Mouse (Mus musculus) heart, embryonic 13.5 days (tissue): ENCODE measurements around the gene Atp11c. TPM values are rescaled to one million over a fixed set of nuclear protein-coding genes. Genes with fewer than 3 reads are reported as not detected.
A peak's percentile ranks its signal among the peaks of the same experiment; 100 is the strongest.

Experiments used
- ATAC-seq: fragments of 200-750 bp; cut with Nextera tagmentation; 2 replicates; pipeline ENCODE4 v1.8.0; 2017; ENCODE audit warnings: moderate TSS enrichment; ENCODE audit not compliant: insufficient number of reproducible peaks, low FRiP score, low TSS enrichment; ENCODE audit errors: extremely low read depth
- H3K27ac ChIP-seq: fragments of 300-500 bp; sonication (generic); replicated peaks from 2 replicates; pipeline ENCODE4 v1.5.1; 2015; ENCODE audit warnings: moderate library complexity, mild to moderate bottlenecking, inconsistent platforms
- H3K27me3 ChIP-seq: fragments of 300-500 bp; sonication (generic); replicated peaks from 2 replicates; pipeline ENCODE4 v1.6.1; 2015; ENCODE audit warnings: mild to moderate bottlenecking, inconsistent platforms
- H3K36me3 ChIP-seq: fragments of 300-500 bp; sonication (generic); 2 replicates; pipeline ENCODE4 v1.6.1; 2015; ENCODE audit warnings: mild to moderate bottlenecking, inconsistent platforms
- H3K4me1 ChIP-seq: fragments of 300-500 bp; sonication (generic); 2 replicates; pipeline ENCODE4 v1.6.1; 2015; ENCODE audit warnings: inconsistent platforms
- H3K4me2 ChIP-seq: fragments of 300-500 bp; sonication (generic); 2 replicates; pipeline ENCODE4 v1.6.1; 2015; ENCODE audit warnings: inconsistent platforms, mild to moderate bottlenecking, moderate library complexity
- H3K4me3 ChIP-seq: fragments of 300-500 bp; sonication (generic); 2 replicates; pipeline ENCODE4 v1.5.1; 2015; ENCODE audit warnings: moderate library complexity, mild to moderate bottlenecking, inconsistent platforms
- H3K9ac ChIP-seq: fragments of 300-500 bp; sonication (generic); 2 replicates; pipeline ENCODE4 v1.6.1; 2015; ENCODE audit warnings: inconsistent platforms, mild to moderate bottlenecking, moderate library complexity
- H3K9me3 ChIP-seq: fragments of 300-500 bp; sonication (generic); 2 replicates; pipeline ENCODE4 v1.6.1; 2016; ENCODE audit warnings: inconsistent platforms
- WGBS: fragments of 180-500 bp; shearing (Covaris S2); methylation state at CpG from one replicate; pipeline ENCODE4 v1.1.7; 2015; ENCODE audit warnings: mixed read lengths; 5-methylcytosine and 5-hydroxymethylcytosine counted together
- polyA plus RNA-seq: library from polyadenylated mRNA; unstranded; fragments of >200 nt; fragmentation: Nextera tagmentation; extraction: Ambion mirVana; gene quantifications from 2 replicates; pipeline ENCODE4 v1.2.1, GENCODE M21; 2015

The Atp11c gene
- polyA plus RNA-seq, 1 experiment from 2014 or later = 4.0 TPM

- no peaks in the 10 kb centered on the region for H3K36me3 ChIP-seq
- no peaks in the 10 kb centered on the region for H3K27me3 ChIP-seq
- no peak overlapping the region for H3K27ac ChIP-seq
- no peak for ATAC-seq
- no peak overlapping the region for H3K9ac ChIP-seq
- H3K4me2 ChIP-seq = no peak overlapping the region
- H3K4me3 ChIP-seq = no peak overlapping the region
- H3K9me3 ChIP-seq = no peaks in the 10 kb centered on the region
- H3K4me1 ChIP-seq = no peaks in the 10 kb centered on the region
These were observed 88.5 kb downstream of the Atp11c start for GRCm38 (mm10) chrX:60503995-60504394.

- H3K27me3 ChIP-seq = no peaks in the 10 kb centered on the region
- no peak overlapping the region for H3K9ac ChIP-seq
- H3K4me1 ChIP-seq = no peaks in the 10 kb centered on the region
- 67% methylated on average over 1 of the region's 1 CpGs for WGBS
- no peak overlapping the region for H3K4me2 ChIP-seq
- no peaks in the 10 kb centered on the region for H3K36me3 ChIP-seq
- H3K4me3 ChIP-seq = no peak overlapping the region
- no peaks in the 10 kb centered on the region for H3K9me3 ChIP-seq
- no peak for ATAC-seq
- no peak overlapping the region for H3K27ac ChIP-seq
These were observed 94.7 kb downstream of the Atp11c start for GRCm38 (mm10) chrX:60497750-60498149.

GRCm38 (mm10) chrX:60495308-60495707, 97.2 kb downstream of the Atp11c start:
- no peak for ATAC-seq
- H3K4me3 ChIP-seq = no peak overlapping the region
- H3K27ac ChIP-seq = no peak overlapping the region
- H3K4me1 ChIP-seq = no peaks in the 10 kb centered on the region
- H3K9ac ChIP-seq = no peak overlapping the region
- H3K4me2 ChIP-seq = no peak overlapping the region
- H3K36me3 ChIP-seq = no peaks in the 10 kb centered on the region
- H3K27me3 ChIP-seq = no peaks in the 10 kb centered on the region
- no peaks in the 10 kb centered on the region for H3K9me3 ChIP-seq

DNA sequence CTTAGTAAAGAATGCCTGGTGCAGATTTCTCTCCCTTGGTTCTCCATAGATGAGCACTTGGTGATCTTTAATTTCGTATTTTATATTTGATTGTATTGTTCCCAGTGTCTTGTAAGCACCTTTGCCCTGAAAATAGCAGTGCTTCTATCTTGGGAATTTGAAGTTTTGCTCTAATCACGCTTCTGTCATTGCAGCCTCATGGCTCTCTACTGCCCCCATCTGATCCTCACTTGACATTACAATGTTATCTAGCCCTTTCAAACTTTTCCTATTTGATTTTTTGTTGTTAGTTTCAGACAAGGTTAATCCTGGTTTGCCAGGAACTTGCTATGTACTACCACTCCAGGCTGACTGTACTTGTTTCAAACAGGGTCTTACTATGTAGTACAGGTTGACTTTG, 128.7 kb downstream of the Atp11c start:
- no peaks in the 10 kb centered on the region for H3K9me3 ChIP-seq
- H3K36me3 ChIP-seq = no peaks in the 10 kb centered on the region
- no peaks in the 10 kb centered on the region for H3K4me1 ChIP-seq
- H3K9ac ChIP-seq = no peak overlapping the region
- no peak for ATAC-seq
- H3K27me3 ChIP-seq = no peaks in the 10 kb centered on the region
- no peak overlapping the region for H3K4me2 ChIP-seq
- H3K27ac ChIP-seq = no peak overlapping the region
- 13% methylated on average over 2 of the region's 2 CpGs for WGBS
- H3K4me3 ChIP-seq = no peak overlapping the region

DNA sequence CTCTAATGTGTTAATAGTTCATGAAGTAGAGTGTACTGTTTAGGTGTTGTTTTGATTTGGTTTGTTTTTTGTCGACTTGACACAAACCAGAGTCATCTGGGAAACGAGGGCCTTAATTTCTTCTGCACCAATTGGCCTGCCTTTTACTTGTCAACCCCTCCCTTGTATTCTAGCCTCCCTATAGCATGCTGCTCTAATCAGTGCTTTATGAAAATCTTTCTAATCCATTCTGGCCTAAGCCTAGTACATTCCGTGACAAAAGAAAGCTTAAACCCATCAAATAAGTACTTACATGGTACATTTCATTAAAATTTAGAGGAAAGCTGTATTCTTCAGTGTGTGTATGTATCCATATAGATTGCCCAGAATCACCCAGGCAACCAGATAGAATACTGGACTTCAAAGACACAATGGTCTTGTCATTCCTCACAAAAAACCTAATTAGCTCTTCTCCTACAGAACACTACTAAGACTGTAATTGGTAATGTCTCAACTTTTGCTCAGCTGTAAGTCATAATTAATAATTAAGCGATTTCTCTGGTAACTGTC, 177.9 kb downstream of the Atp11c start:
- H3K4me1 ChIP-seq = no peaks in the 10 kb centered on the region
- H3K9ac ChIP-seq = no peak overlapping the region
- WGBS = 45% methylated on average over 4 of the region's 4 CpGs
- no peaks in the 10 kb centered on the region for H3K9me3 ChIP-seq
- H3K36me3 ChIP-seq = no peaks in the 10 kb centered on the region
- no peak for ATAC-seq
- H3K4me2 ChIP-seq = no peak overlapping the region
- H3K4me3 ChIP-seq = no peak overlapping the region
- H3K27me3 ChIP-seq = no peaks in the 10 kb centered on the region
- H3K27ac ChIP-seq = no peak overlapping the region

GRCm38 (mm10) chrX:60405681-60406080, 186.8 kb downstream of the Atp11c start:
- Histone ChIP-seq H3K4me2 (no peak overlapping the region), H3K9me3 (no peaks in the 10 kb centered on the region), H3K27me3 (no peaks in the 10 kb centered on the region), H3K36me3 (no peaks in the 10 kb centered on the region), H3K4me3 (no peak overlapping the region), H3K4me1 (peaks cover 8% of the 10 kb centered on the region; the same call in 1 of the 2 replicates), H3K9ac (no peak overlapping the region), H3K27ac (no peak overlapping the region)
- WGBS = 64% methylated on average over 4 of the region's 4 CpGs
- no peak for ATAC-seq

GRCm38 (mm10) chrX:60404668-60405044, 187.8 kb downstream of the Atp11c start:
- H3K9me3 ChIP-seq = no peaks in the 10 kb centered on the region
- H3K27ac ChIP-seq = peak overlapping the region; percentile 95
- no peaks in the 10 kb centered on the region for H3K27me3 ChIP-seq
- 16% methylated on average over 17 of the region's 17 CpGs for WGBS
- H3K4me2 ChIP-seq = peak overlapping the region; percentile 61
- peaks cover 8% of the 10 kb centered on the region; the same call in 1 of the 2 replicates for H3K4me1 ChIP-seq
- H3K4me3 ChIP-seq = peak overlapping the region; percentile 73
- ATAC-seq = peak; percentile 85
- no peaks in the 10 kb centered on the region for H3K36me3 ChIP-seq
- H3K9ac ChIP-seq = peak overlapping the region; percentile 91

GRCm38 (mm10) chrX:60403764-60404667, 188.5 kb downstream of the Atp11c start:
- H3K27me3 ChIP-seq = no peaks in the 10 kb centered on the region
- H3K4me3 ChIP-seq = peak overlapping the region; percentile 73
- peak overlapping the region; percentile 91 for H3K9ac ChIP-seq
- H3K4me2 ChIP-seq = peak overlapping the region; percentile 71
- H3K9me3 ChIP-seq = no peaks in the 10 kb centered on the region
- peak overlapping the region; percentile 95 for H3K27ac ChIP-seq
- 2% methylated on average over 49 of the region's 126 CpGs for WGBS
- ATAC-seq = peak; percentile 79
- peaks cover 8% of the 10 kb centered on the region; the same call in 1 of the 2 replicates for H3K4me1 ChIP-seq
- H3K36me3 ChIP-seq = no peaks in the 10 kb centered on the region

DNA sequence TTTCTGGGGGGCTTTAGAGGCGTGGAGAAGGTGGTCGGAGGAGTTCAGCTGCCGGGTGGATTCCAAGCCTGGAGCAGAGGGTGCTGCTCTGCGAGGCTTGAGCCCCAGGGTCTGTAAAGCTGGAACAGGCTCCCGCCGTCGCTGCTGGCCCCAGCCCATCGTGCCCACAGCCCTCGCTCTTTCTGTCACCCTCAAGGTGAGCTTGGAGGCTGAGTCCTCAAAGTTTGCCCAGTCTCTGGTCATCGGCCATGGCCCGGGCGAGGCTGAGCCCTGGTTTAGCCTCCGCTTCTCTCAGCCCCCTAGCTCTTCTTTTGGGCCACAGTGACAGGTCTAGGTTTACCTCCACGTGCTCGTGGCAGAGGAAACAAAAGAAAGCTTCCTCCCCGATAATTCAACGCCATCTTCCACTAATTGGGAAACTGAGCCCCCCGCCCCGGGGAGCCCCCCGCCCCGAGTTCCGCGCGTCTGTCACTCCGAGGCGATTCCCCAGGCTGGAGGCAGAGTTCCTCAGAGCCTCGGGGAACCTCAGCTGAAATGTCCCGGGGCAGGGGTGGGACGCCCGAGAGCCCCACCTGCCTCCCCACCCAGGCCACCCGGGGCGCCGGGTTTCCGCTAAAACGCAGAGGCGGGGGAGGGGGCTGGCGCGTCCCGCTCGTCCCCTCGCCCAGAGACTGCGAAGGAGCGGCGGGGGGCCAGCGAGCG, 189.3 kb downstream of the Atp11c start:
- Histone ChIP-seq H3K9me3 (no peaks in the 10 kb centered on the region), H3K4me2 (peak overlapping the region; percentile 71), H3K4me3 (peak overlapping the region; percentile 73), H3K36me3 (no peaks in the 10 kb centered on the region), H3K27me3 (no peaks in the 10 kb centered on the region), H3K27ac (0 out of 2 replicates have a peak overlapping the region, but pooled peaks have one; percentile 32), H3K9ac (peak overlapping the region; percentile 80), H3K4me1 (peaks cover 8% of the 10 kb centered on the region; the same call in 1 of the 2 replicates)
- WGBS = 10% methylated on average over 45 of the region's 46 CpGs
- peak; percentile 45 for ATAC-seq

- Histone ChIP-seq H3K4me3 (no peak overlapping the region), H3K4me1 (no peaks in the 10 kb centered on the region), H3K27ac (no peak overlapping the region), H3K4me2 (no peak overlapping the region), H3K9me3 (no peaks in the 10 kb centered on the region), H3K27me3 (no peaks in the 10 kb centered on the region), H3K9ac (no peak overlapping the region), H3K36me3 (no peaks in the 10 kb centered on the region)
- WGBS = 77% methylated on average over 4 of the region's 4 CpGs
- ATAC-seq = no peak
These were observed 198.2 kb downstream of the Atp11c start for GRCm38 (mm10) chrX:60394292-60394691.

- Histone ChIP-seq H3K27me3 (no peaks in the 10 kb centered on the region), H3K4me1 (no peaks in the 10 kb centered on the region), H3K4me2 (no peak overlapping the region), H3K27ac (no peak overlapping the region), H3K9me3 (no peaks in the 10 kb centered on the region), H3K4me3 (no peak overlapping the region), H3K36me3 (no peaks in the 10 kb centered on the region), H3K9ac (no peak overlapping the region)
- ATAC-seq = no peak
- 71% methylated on average over 1 of the region's 1 CpGs for WGBS
These were observed 205.6 kb downstream of the Atp11c start for GRCm38 (mm10) chrX:60386852-60387251.
